Mouse (Mus musculus) MEL (cell line): ENCODE data around the gene Sult6b2.

Experiments
- CTCF ChIP-seq, 3 experiments: IDR thresholded peaks in 2 of 3; conservative IDR thresholded peaks in 1 of 3; 2 replicates each; pipeline ENCODE4 v1.5.1; 2011 to 2012; ENCODE audit warnings: low read length in 3 of 3, low read depth in 2 of 3, mild to moderate bottlenecking in 2 of 3, improper control_type of control experiment in 1 of 3, inconsistent platforms in 1 of 3, mixed read lengths in 1 of 3, moderate library complexity in 1 of 3; ENCODE audit not compliant: control insufficient read depth in 1 of 3, insufficient read depth in 1 of 3, poor library complexity in 1 of 3, severe bottlenecking in 1 of 3
- GATA1 ChIP-seq: IDR thresholded peaks from 2 replicates; pipeline ENCODE4 v1.6.1; 2011; ENCODE audit warnings: low read depth, low read length, improper control_type of control experiment
- JUND ChIP-seq: IDR thresholded peaks from 2 replicates; pipeline ENCODE4 v1.6.1; 2011; ENCODE audit warnings: low read depth, mild to moderate bottlenecking, improper control_type of control experiment, low read length
- KAT2A ChIP-seq: conservative IDR thresholded peaks from 2 replicates; pipeline ENCODE4 v1.6.1; 2012; ENCODE audit warnings: low read depth, low read length, improper control_type of control experiment, inconsistent platforms
- MAX ChIP-seq: IDR thresholded peaks from 2 replicates; pipeline ENCODE4 v1.6.1; 2011; ENCODE audit warnings: low read length, improper control_type of control experiment
- MAZ ChIP-seq: IDR thresholded peaks from 2 replicates; pipeline ENCODE4 v1.6.1; 2012; ENCODE audit warnings: low read depth, mild to moderate bottlenecking, inconsistent platforms, low read length, improper control_type of control experiment
- NRF1 ChIP-seq: IDR thresholded peaks from 2 replicates; pipeline ENCODE4 v1.6.1; 2014; ENCODE audit warnings: low read depth, mild to moderate bottlenecking, inconsistent platforms, low read length, improper control_type of control experiment, moderate library complexity; ENCODE audit not compliant: poor library complexity, insufficient read depth, severe bottlenecking
- POLR2A ChIP-seq, 2 experiments: IDR thresholded peaks; 2 replicates each; pipeline ENCODE4 v1.6.1; 2011 to 2012; ENCODE audit warnings: low read length in 2 of 2, mild to moderate bottlenecking in 2 of 2, control low read depth in 1 of 2, improper control_type of control experiment in 1 of 2, low read depth in 1 of 2, moderate library complexity in 1 of 2; ENCODE audit not compliant: control insufficient read depth in 1 of 2, insufficient read depth in 1 of 2, poor library complexity in 1 of 2
- SMC3 ChIP-seq: IDR thresholded peaks from 2 replicates; pipeline ENCODE4 v1.6.1; 2011; ENCODE audit warnings: low read depth, low read length, improper control_type of control experiment
- TCF12 ChIP-seq: IDR thresholded peaks from 2 replicates; pipeline ENCODE4 v1.6.1; 2014; ENCODE audit warnings: low read depth, mild to moderate bottlenecking, inconsistent platforms, low read length, improper control_type of control experiment, moderate library complexity
- USF1 ChIP-seq: IDR thresholded peaks from 2 replicates; pipeline ENCODE4 v1.6.1; 2014; ENCODE audit warnings: low read depth, mild to moderate bottlenecking, inconsistent platforms, low read length, improper control_type of control experiment, moderate library complexity
- ZC3H11A ChIP-seq: IDR thresholded peaks from 2 replicates; pipeline ENCODE4 v1.6.1; 2012; ENCODE audit warnings: low read depth, mild to moderate bottlenecking, inconsistent platforms, low read length, improper control_type of control experiment

GRCm38 (mm10) chr6:142846855-142847254 lies 42.6 kb upstream of the Sult6b2 start:
- TF ChIP-seq JUND = no peak
- TF ChIP-seq USF1 = no peak
- TF ChIP-seq POLR2A (IDR thresholded peaks at IDR 0.05; ENCODE audit: control insufficient read depth in 1 of 2, insufficient read depth in 1 of 2, low read depth in 1 of 2, low read length in 2 of 2, poor library complexity in 1 of 2) = no peak
- TF ChIP-seq SMC3 = no peak
- TF ChIP-seq CTCF (IDR thresholded peaks at IDR 0.05 in 2 of 3, conservative IDR thresholded peaks at IDR 0.05 in 1 of 3; ENCODE audit: control insufficient read depth in 1 of 3, insufficient read depth in 1 of 3, low read depth in 2 of 3, low read length in 3 of 3, poor library complexity in 1 of 3, severe bottlenecking in 1 of 3) = no peak
- no peak for TF ChIP-seq MAX
- TF ChIP-seq ZC3H11A = no peak
- no peak for TF ChIP-seq GATA1
- TF ChIP-seq TCF12 = no peak
- TF ChIP-seq MAZ = no peak
- TF ChIP-seq KAT2A = no peak
- no peak for TF ChIP-seq NRF1
